Mouse (Mus musculus) spleen, embryonic (tissue): ENCODE results near the gene Cdt1.

Experiments
- CTCF ChIA-PET: fragments of 350-600 bp; sonication (Branson Sonifier 250); formaldehyde crosslinking; loops from one replicate; lab custom pipeline; 2022; lab: Charles Lee

The Cdt1 gene

DNA sequence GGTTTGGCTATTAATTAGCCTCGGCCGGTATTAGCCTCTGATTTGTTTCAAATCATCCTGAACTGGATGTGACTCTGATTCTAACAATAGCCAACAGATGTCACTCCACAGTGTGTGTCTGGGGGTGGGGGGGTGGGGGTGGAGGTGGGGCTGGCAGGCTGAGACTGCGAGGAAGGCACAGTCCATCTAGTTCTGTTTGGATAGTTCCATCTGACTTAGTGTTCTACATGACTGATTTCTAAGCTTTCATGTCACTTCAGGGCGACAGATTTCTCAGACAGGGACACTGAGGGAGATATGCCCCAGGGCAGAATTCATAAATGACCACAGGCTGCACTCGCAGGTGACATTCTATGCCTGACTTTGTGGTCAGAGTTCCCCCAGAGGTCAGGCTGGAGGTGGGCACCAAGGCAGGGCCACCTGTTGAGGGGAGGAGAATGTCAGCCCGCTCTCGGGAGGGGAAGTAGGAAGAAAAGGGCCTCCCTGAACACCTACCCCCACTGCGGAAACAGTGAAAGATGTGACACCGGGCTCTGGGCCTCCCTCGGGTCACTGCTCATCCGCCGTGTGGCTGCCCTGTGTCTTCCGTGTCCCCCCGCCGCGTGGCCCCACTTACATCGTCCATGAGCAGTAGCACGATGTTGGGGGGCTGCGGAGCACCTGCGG, 42.9 kb downstream of the Cdt1 start:
- CTCF ChIA-PET, result interaction anchor here (0.6 to 0.9 kb wide), 2 partner anchors 42 to 114 kb away, joined by 3 to 4 read pairs; no protein-coding TSS in a partner anchor

DNA sequence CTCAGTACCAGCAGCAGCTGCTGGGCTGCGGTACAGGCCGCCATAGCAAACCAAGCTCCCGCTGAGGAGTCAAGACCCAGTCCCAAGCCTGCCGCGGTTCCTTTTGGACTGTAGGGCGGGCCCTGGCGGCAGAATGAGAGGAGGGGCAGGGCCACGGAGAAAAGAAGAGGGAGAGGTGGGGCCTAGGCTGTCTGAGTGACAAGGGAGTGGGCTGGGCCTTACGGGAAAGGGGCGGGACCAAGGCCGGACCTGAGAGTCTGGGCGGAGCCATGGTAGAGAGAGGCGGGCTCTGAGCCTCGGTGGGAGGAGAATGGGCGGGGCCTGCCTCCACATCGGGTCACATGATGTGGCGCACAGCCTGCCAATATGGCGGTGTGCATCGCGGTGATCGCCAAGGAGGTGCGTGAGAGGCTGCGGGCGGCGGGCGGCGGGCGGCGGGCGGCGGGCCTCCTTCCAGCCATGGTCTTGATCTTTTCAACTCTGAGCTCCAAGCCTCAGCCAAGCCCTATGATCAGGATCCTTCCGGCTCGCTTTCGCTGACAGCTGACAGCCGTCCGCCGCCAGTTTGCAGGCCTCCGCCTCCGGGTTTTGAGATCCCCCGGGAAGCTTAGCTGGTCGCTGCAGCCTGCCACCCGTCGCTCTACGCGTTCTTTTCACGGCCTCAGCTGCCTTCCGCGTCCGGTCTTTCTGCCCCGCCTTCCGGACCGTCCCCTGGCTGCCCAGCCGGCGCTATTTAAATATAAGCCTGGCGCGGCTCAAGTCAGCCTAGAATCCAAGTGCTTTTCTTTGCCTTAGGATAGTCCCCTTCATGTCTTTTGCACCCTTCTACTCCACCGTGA, 43.7 kb downstream of the Cdt1 start, which contains the start of the genes Galns and Trappc2l:
Gene Galns (minus strand): TSS at position 169 of the 839 bp plus-strand sequence.
Gene Trappc2l (plus strand): TSS at position 346 of the 839 bp plus-strand sequence.
- CTCF ChIA-PET, result no interaction called here

DNA sequence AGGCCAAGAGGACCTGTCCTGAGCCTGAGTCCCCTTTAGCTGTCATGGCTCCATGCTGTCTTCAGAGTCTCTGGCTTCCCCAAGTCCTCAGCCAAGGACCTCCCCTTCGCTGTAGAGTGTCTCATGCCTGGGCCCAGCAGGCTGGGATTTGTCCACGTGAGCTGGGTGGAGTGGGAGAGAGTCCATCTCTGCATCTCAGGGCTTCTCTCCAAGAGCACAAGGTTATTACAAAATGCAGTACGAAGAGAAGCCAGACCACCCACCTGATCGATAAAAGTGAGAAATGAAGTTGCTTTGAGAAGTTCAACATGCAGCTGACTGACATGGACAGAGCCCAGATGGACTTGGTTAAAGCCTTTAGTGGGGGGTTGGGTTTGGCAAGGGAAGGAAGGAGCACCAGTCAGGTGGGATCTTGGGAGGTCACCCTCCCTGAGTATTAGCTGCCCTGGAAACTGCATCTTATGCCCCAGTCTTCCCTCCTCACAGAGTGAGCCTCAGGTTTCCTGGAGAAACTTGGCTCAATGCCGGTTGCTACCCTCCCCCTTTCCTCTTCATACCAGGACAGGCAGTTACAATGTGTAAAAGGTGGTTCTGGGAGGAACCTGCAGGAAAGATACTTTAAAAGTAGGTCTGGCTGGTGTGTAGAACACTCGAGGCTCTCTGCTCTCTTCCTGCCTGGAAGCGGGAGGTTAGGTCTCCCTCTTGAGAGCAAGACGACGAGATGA, 48.5 kb downstream of the Cdt1 start:
- CTCF ChIA-PET, result interaction anchor here (0.7 kb wide), 1 partner anchor 11 kb away, joined by 3 read pairs; no protein-coding TSS in a partner anchor

DNA sequence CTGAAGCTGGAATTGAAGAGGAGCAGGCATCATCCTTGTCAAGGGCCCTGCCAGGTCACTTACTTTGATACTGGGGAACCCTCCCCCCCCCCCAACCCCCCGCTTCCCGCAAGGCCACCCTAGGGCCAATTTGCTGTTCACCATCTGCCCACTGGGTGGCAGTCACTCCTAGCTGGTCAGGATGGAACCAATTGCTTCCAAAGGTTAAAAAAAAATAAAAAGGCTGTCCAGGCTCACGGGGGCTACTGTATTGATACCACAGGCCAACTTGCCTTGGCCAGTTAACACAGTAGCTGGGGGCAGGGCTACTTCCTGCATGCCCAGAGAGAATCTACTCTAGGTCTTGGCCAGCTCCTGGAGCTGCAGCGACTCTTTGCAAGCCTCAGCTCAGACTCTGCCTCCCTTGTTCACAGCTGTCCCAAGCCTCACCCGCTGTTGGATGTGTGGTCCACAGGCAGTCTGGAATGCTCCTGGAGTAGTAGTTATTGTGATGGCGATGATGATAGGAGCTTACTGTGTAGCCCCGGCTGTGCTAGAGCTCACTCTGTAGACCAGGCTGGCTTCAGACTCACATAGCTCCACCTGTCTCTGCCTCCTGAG, 50.2 kb downstream of the Cdt1 start:
- CTCF ChIA-PET, result interaction anchor here (0.6 to 1.0 kb wide), 3 partner anchors 41 to 201 kb away, joined by 3 to 9 read pairs (median 3); no protein-coding TSS in a partner anchor

DNA sequence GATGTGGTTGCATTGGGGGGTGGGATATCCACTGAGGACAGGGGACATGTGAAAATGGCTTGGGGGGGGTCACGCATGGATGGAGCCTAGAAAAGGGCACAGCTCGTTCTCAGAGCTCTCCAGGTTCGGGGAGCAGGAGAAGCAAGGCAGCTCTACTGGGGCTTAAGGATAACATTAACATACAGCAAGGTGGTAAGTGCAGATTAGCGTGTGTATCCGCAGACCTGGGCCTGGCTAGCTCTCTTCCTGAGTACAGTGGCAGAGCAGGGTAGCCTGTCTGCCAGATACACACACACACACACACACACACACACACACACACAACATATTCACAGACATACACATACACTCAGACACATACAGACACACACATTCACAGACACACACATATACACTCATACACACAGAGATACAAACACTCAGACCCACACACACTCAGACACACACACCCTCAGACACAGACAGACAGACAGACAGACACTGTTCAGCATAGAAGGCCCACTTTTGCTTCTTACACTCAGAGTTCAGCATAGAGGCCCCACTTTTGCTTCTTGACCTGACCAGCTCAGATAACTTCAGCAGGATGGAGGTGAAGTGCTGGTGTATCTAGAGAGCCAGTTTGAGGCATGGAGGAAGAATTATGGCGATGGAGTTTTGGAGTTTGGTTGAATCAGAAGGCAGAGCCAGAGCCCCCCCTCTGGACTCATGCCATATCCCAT, 51.0 kb downstream of the Cdt1 start:
- CTCF ChIA-PET, result interaction anchor here (0.6 to 1.0 kb wide), 3 partner anchors 41 to 200 kb away, joined by 3 to 9 read pairs (median 3); no protein-coding TSS in a partner anchor

DNA sequence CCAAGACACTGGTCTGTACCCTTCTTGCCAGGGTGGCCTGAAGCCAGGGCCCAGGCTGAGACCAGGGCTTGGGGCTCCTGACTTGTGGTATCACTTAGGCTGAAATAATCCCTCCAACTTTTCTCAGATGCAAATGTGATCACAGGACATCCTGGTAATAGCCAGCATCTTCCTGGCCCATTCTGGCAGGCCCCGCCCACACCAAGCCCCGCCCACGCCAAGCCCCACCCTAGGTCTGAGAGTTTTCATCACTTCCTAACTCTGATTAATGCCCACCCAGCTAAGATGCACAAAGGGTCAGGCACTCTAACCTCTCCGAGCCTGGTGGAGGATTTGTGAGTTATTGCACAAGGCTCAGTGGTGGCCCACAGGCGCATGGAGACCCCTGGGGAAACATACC, 52.6 kb downstream of the Cdt1 start:
- CTCF ChIA-PET, result no interaction called here

DNA sequence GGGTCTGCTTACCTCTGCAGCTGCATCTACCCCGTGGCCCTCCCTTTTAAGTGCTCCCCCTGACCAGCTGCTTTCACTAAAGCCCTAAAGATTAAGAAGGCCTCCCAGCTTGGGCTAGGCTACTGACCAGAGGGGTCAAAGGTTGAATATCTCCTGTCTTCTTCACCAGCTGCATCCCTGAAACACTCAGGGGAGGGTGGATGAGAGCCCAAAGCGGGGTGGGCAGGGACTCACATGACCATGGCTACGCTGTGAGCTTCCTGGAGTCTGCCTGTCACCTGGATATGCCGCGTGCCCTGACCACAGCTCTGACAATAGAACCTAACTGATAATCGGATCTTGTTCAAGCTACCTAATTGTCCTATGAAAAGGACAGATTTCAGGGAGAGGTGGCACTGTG, 54.9 kb downstream of the Cdt1 start, which contains the start of gene Pabpn1l:
Gene Pabpn1l (minus strand): TSS at position 13 of the 400 bp plus-strand sequence.
- CTCF ChIA-PET, result interaction anchor here (0.6 kb wide), 2 partner anchors 19 to 790 kb away, joined by 3 to 4 read pairs; no protein-coding TSS in a partner anchor
